Mouse (Mus musculus) MEL (cell line): ENCODE data around the gene Trim2.

Source experiments
- CTCF ChIP-seq, 3 experiments: IDR thresholded peaks in 2 of 3; conservative IDR thresholded peaks in 1 of 3; 2 replicates each; pipeline ENCODE4 v1.5.1; 2011 to 2012; ENCODE audit warnings: low read length in 3 of 3, low read depth in 2 of 3, mild to moderate bottlenecking in 2 of 3, improper control_type of control experiment in 1 of 3, inconsistent platforms in 1 of 3, mixed read lengths in 1 of 3, moderate library complexity in 1 of 3; ENCODE audit not compliant: control insufficient read depth in 1 of 3, insufficient read depth in 1 of 3, poor library complexity in 1 of 3, severe bottlenecking in 1 of 3
- GATA1 ChIP-seq: IDR thresholded peaks from 2 replicates; pipeline ENCODE4 v1.6.1; 2011; ENCODE audit warnings: low read depth, low read length, improper control_type of control experiment
- HCFC1 ChIP-seq: IDR thresholded peaks from 2 replicates; pipeline ENCODE4 v1.6.1; 2012; ENCODE audit warnings: low read depth, mild to moderate bottlenecking, inconsistent platforms, low read length, improper control_type of control experiment, moderate library complexity

- TF ChIP-seq CTCF (IDR thresholded peaks at IDR 0.05 in 2 of 3, conservative IDR thresholded peaks at IDR 0.05 in 1 of 3; ENCODE audit: control insufficient read depth in 1 of 3, insufficient read depth in 1 of 3, low read depth in 2 of 3, low read length in 3 of 3, poor library complexity in 1 of 3, severe bottlenecking in 1 of 3) (no peak), GATA1 (no peak), HCFC1 (no peak)
Observed at GRCm38 (mm10) chr3:84272293-84273015, 34.2 kb downstream of the Trim2 start.
